Mouse (Mus musculus): ENCODE data around the gene Itga11. TPM values are rescaled to one million over a fixed set of nuclear protein-coding genes. Genes with fewer than 3 reads are reported as not detected.
"Not testable (repeated sequence)": the region's sequence is repeated elsewhere in the genome, so short reads cannot be mapped to it uniquely, and the experiment has no call there.

Itga11 gene
- polyA plus RNA-seq, 1 experiment from 2014 or later, result 3.4 TPM

DNA sequence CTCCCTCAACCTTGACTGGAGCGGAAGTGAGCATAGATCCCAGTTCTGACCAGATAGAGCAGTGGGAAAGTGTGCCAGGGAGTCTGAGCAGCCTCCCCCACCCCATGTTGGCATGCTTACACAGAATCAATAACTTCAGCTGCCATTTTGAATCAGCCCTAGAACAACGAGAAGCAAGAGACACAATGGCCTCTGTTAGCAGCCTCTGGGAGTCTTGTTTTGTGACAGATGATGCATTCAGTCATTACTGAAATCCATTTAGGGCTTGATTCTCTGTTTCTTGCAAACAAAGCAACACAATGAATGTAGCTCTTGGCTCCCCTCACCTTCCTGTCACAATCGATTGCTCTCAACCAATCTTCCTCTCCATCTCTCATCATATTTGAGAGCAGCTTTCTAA lies 19.6 kb upstream of the Itga11 start:
- Histone ChIP-seq H3K27ac (no peak overlapping the region), H3K4me1 (peaks cover 6% of the 10 kb centered on the region; the same call in 1 of the 2 replicates), H3K4me3 (no peak overlapping the region), H3K9ac (no peak overlapping the region), H3K36me3 (no peaks in the 10 kb centered on the region), H3K4me2 (no peak overlapping the region), H3K27me3 (no peaks in the 10 kb centered on the region), H3K9me3 (no peaks in the 10 kb centered on the region)
- ATAC-seq (ENCODE audit: insufficient number of reproducible peaks, insufficient read depth, low FRiP score, low TSS enrichment, low read depth), result no peak
- WGBS, result 78% methylated on average over 3 of the region's 3 CpGs

DNA sequence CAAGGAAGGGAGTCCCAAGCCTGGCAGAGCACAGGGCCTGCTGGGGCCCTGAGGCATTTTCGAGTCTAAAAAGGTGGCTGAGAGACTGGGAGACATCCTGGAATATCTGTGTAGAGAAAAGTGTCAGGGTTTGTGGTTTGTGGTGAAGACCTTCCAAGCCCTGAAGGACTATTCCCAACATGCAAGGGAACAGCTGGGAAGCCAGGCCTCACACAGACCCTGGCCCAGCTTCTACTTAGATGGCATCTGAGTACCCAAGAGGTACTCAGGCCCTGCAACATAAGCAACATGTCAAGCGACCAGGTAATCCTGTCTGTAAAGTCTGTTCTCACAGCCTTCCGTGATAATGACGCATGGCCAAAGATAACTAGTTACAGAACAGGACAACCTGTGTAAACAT lies 18.6 kb upstream of the Itga11 start:
- Histone ChIP-seq H3K4me1 (peaks cover 12% of the 10 kb centered on the region), H3K4me3 (no peak overlapping the region), H3K9ac (no peak overlapping the region), H3K27ac (no peak overlapping the region), H3K27me3 (no peaks in the 10 kb centered on the region), H3K4me2 (no peak overlapping the region), H3K9me3 (no peaks in the 10 kb centered on the region), H3K36me3 (no peaks in the 10 kb centered on the region)
- 63% methylated on average over 4 of the region's 4 CpGs for WGBS
- no peak for ATAC-seq (ENCODE audit: insufficient number of reproducible peaks, insufficient read depth, low FRiP score, low TSS enrichment, low read depth)

DNA sequence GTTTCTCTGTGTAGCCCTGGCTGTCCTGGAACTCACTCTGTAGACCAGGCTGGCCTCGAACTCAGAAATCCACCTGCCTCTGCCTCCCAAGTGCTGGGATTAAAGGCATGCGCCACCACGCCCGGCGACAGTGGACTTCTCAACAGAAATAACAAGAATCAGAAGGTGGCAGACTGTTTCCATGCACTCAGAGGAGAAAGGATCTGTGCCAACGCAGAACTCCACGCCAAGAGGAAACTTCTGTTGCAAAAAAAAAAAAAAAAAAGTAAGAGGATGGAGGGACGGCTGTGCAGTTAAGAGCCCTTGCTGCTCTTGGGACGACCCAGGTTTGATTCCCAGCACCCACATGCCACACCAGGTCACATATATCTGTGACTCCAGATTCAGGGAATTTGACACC lies 16.7 kb upstream of the Itga11 start:
- ATAC-seq (ENCODE audit: insufficient number of reproducible peaks, insufficient read depth, low FRiP score, low TSS enrichment, low read depth); H3K36me3 ChIP-seq; H3K27ac ChIP-seq; H3K4me2 ChIP-seq; H3K27me3 ChIP-seq; H3K4me3 ChIP-seq; H3K9ac ChIP-seq; H3K9me3 ChIP-seq: not testable (repeated sequence)
- H3K4me1 ChIP-seq, result peaks cover 12% of the 10 kb centered on the region
- WGBS, result 94% methylated on average over 9 of the region's 9 CpGs

DNA sequence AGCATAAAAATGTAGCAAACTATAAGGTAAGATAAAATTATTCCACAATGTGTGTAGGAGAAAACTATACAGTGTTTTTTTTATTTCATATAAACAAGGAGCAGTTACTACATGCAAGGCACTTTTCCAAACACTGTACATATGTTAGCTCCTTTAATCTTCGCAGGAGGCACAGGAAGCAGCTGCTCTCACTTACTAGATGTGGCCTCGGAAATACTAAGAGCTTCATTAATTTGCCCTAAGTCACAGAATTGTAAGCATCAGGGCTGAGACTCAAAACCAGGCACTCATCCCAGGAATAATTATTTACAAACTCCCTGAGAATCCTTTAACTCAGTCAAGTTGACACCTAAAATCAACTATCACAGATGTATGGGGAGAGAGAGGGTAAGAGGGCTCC lies 14.2 kb upstream of the Itga11 start:
- Histone ChIP-seq H3K36me3 (no peaks in the 10 kb centered on the region), H3K4me2 (no peak overlapping the region), H3K27me3 (no peaks in the 10 kb centered on the region; the same call in 1 of the 2 replicates), H3K9me3 (no peaks in the 10 kb centered on the region), H3K4me3 (no peak overlapping the region), H3K9ac (no peak overlapping the region), H3K4me1 (peaks cover 12% of the 10 kb centered on the region), H3K27ac (peak overlapping the region; percentile 16; the same call in 1 of the 2 replicates)
- 21% methylated on average over 2 of the region's 2 CpGs for WGBS
- ATAC-seq (ENCODE audit: insufficient number of reproducible peaks, insufficient read depth, low FRiP score, low TSS enrichment, low read depth), result no peak

DNA sequence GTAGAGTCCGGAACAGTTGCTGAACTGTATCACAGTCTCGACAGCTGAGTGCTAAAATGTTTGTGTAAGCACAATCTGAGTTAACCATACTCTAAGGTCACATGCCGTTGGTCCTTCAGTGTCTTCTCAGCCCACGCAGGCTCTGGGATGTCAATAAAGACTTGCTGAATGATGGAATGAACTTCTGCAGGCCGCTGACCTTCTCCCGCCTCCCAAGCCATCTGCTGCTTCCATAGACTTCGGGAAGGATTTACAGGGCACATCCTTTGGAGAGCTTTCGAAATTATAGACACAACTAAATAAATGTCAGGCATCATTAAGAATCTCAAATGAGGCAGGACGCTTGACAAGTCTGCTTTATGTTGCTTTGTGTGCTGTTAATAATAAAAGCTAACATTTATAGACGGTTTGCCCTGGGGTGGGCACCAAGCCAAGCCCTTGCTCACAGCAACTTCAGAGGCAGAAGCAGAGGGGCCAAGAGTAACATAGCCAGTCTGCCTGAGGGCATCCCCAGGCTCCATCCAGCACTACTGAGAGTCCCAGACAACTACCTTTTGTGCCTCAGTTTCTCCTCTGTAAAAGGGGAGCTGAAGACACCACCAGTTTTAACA lies 13.4 kb upstream of the Itga11 start:
- H3K4me1 ChIP-seq, result peaks cover 12% of the 10 kb centered on the region

DNA sequence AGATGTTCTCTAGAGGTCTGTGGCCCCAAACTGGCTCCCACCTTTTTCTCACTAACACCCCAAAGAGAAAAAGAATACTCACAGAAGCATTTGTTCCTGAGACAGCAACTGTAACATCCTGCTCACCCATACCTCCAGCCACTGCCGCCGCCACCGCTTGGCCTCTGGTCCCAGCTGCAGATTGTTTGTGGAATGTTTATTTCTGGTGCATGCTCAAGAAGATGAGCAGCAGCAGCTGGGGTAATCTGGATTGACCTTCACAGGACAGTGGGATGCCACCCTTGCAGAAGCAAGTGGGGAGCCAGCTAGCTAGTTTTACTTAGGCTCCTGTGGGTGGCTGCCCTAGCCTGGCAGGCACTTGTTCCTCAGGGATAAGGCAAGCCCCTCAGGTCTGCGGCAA lies 11.7 kb upstream of the Itga11 start:
- Histone ChIP-seq H3K4me1 (peaks cover 12% of the 10 kb centered on the region), H3K27ac (no peak overlapping the region), H3K9me3 (no peaks in the 10 kb centered on the region), H3K4me2 (no peak overlapping the region), H3K27me3 (no peaks in the 10 kb centered on the region; the same call in 1 of the 2 replicates), H3K36me3 (no peaks in the 10 kb centered on the region), H3K4me3 (no peak overlapping the region), H3K9ac (no peak overlapping the region)
- WGBS, result 76% methylated on average over 4 of the region's 4 CpGs
- ATAC-seq (ENCODE audit: insufficient number of reproducible peaks, insufficient read depth, low FRiP score, low TSS enrichment, low read depth), result no peak

More for the DNA sequence above, 13.4 kb upstream of the Itga11 start:
- H3K4me2 ChIP-seq, result no peak overlapping the region
- H3K4me3 ChIP-seq, result no peak overlapping the region
- ATAC-seq (ENCODE audit: insufficient number of reproducible peaks, insufficient read depth, low FRiP score, low TSS enrichment, low read depth), result no peak
- H3K27ac ChIP-seq, result peak overlapping the region; percentile 16; the same call in 1 of the 2 replicates
- H3K36me3 ChIP-seq, result no peaks in the 10 kb centered on the region
- no peaks in the 10 kb centered on the region; the same call in 1 of the 2 replicates for H3K27me3 ChIP-seq
- no peaks in the 10 kb centered on the region for H3K9me3 ChIP-seq
- no peak overlapping the region for H3K9ac ChIP-seq
- 47% methylated on average over 10 of the region's 10 CpGs for WGBS

DNA sequence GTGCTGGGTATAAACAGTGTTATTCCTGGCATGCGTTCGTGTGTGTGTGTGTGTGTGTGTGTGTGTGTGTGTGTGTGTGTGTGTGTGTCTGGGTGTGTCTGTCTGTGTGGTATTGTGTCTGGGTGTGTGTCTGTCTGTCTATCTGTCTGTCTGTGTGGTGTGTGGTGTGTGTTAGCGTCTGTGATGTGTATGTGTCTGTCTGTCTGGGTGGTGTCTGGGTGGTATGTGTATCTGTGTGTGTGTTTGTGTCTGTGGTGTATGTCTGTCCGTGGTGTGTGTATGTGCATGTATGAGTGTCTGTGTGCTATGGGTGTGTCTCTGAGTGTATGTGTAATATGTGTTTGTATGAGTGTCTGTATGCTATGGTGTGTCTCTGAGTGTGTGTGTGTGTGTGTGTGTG lies 9.1 kb upstream of the Itga11 start:
- H3K9me3 ChIP-seq, result no peaks in the 10 kb centered on the region
- no peak overlapping the region for H3K4me2 ChIP-seq
- H3K36me3 ChIP-seq, result no peaks in the 10 kb centered on the region
- no peak overlapping the region for H3K9ac ChIP-seq
- WGBS, result 70% methylated on average over 4 of the region's 4 CpGs
- no peak overlapping the region for H3K27ac ChIP-seq
- peaks cover 10% of the 10 kb centered on the region for H3K4me1 ChIP-seq
- H3K4me3 ChIP-seq, result no peak overlapping the region
- ATAC-seq (ENCODE audit: insufficient number of reproducible peaks, insufficient read depth, low FRiP score, low TSS enrichment, low read depth), result peak; percentile 76
- H3K27me3 ChIP-seq, result no peaks in the 10 kb centered on the region; the same call in 1 of the 2 replicates

DNA sequence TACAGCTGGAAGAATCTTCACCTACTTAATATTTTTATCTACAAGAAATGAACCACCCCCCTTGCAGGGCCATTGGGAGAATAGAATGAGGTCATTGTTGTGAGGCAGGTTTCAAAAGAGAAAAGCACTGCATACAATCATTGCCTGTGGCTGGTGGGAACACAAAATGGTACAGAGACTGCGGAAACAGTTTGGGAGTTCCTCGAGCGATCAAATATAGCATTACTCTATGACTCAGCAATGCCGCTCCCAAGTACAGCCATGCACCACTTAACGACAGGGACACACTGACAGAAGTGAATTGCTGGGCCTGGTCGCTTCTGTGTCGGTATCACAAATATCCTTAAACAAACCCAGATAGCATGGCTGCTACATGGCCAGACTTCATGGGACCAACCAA lies 4.4 kb upstream of the Itga11 start:
- H3K4me2 ChIP-seq, result no peak overlapping the region
- H3K36me3 ChIP-seq, result no peaks in the 10 kb centered on the region
- no peaks in the 10 kb centered on the region for H3K9me3 ChIP-seq
- no peak overlapping the region for H3K9ac ChIP-seq
- no peak overlapping the region for H3K4me3 ChIP-seq
- H3K27ac ChIP-seq, result no peak overlapping the region
- no peak for ATAC-seq (ENCODE audit: insufficient number of reproducible peaks, insufficient read depth, low FRiP score, low TSS enrichment, low read depth)
- WGBS, result 77% methylated on average over 7 of the region's 7 CpGs
- peaks cover 10% of the 10 kb centered on the region for H3K4me1 ChIP-seq
- H3K27me3 ChIP-seq, result peaks cover 20% of the 10 kb centered on the region

DNA sequence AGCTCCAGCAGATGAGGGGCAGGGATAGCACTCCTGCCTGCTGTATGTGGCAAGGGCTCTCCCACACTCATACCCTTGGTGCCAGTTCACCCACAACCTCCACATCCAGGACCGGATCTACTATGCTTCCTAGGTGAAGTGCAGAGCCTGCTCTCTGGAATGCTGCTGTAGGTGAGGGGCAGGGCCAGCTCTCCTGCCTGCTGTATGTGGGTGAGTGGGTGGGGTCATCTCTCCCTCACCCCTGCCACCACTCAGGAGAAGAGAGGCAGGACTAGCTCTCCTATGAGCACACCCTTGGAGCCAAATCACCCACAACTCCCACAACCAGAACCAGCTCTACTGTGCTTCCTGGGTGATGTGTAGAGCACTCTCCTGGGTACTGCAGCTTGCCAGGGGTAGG lies 2.5 kb upstream of the Itga11 start:
- no peak overlapping the region for H3K9ac ChIP-seq
- ATAC-seq (ENCODE audit: insufficient number of reproducible peaks, insufficient read depth, low FRiP score, low TSS enrichment, low read depth), result no peak
- 92% methylated on average over 1 of the region's 1 CpGs for WGBS
- H3K4me1 ChIP-seq, result peaks cover 25% of the 10 kb centered on the region
- no peak overlapping the region for H3K4me3 ChIP-seq
- no peaks in the 10 kb centered on the region for H3K9me3 ChIP-seq
- no peaks in the 10 kb centered on the region for H3K36me3 ChIP-seq
- H3K27ac ChIP-seq, result no peak overlapping the region
- peaks cover 35% of the 10 kb centered on the region for H3K27me3 ChIP-seq
- H3K4me2 ChIP-seq, result no peak overlapping the region

DNA sequence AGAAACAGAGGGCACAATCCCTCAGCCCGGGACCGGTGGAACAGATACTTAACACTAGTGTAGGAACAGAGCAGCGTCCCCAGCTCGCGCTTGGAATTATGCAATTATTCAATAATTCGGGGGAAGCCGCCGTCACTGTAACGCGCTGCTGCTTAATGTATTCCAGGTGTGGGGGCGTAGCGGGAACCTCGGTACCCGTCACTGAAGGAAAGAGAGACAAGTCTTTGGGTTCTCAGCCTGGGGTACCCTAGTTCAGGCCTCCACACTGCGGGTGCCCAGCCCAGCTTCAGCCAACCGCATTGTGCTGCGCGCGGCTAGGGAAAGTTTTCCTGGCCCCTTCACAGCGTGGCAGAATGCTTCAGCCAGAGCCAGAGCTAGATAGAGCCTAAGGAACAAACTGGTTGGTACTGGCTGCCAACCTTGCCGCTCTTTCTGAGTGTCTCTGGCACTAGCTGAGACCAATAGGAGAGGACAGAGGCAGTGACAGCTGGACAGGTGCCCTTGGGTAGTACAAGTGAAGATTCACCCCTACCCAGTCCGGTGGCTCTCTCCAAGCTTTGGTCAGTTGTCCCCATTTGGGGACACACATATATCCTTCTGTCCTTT lies 1.0 kb downstream of the Itga11 start:
- peak overlapping the region; percentile 94 for H3K4me2 ChIP-seq
- no peaks in the 10 kb centered on the region for H3K36me3 ChIP-seq
- H3K27me3 ChIP-seq, result peaks cover 40% of the 10 kb centered on the region
- peaks cover 25% of the 10 kb centered on the region for H3K4me1 ChIP-seq
- H3K9ac ChIP-seq, result peak overlapping the region; percentile 75
- H3K4me3 ChIP-seq, result peak overlapping the region; percentile 55
- no peaks in the 10 kb centered on the region for H3K9me3 ChIP-seq
- ATAC-seq (ENCODE audit: insufficient number of reproducible peaks, insufficient read depth, low FRiP score, low TSS enrichment, low read depth), result 0 out of 2 replicates have a peak, but pooled peaks have one; percentile 29
- WGBS, result 3% methylated on average over 22 of the region's 22 CpGs
- peak overlapping the region; percentile 44 for H3K27ac ChIP-seq

DNA sequence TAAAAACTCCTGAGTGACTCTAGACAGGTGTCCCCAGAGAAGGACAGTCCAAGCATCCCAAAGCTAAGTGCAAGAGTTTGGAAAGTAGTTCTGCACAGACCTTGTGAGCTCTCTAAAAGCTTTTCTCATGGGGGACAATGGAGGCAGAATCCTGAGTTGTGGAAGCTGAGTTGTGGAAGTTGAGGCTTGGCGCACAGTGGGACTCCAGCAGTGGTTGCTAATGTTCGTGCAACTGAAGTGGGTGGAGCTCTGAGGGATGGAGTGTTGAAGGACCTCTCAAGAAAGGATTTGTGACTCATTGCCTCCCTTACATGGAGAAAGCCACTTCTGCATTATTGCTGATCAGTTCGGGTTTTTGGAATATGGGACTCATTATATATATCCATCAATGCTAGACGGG lies 1.8 kb downstream of the Itga11 start:
- no peaks in the 10 kb centered on the region for H3K9me3 ChIP-seq
- ATAC-seq (ENCODE audit: insufficient number of reproducible peaks, insufficient read depth, low FRiP score, low TSS enrichment, low read depth), result no peak
- H3K9ac ChIP-seq, result peak overlapping the region; percentile 75; the same call in 1 of the 2 replicates
- WGBS, result 50% methylated on average over 4 of the region's 4 CpGs
- peaks cover 40% of the 10 kb centered on the region for H3K27me3 ChIP-seq
- no peak overlapping the region for H3K27ac ChIP-seq
- H3K4me1 ChIP-seq, result peaks cover 25% of the 10 kb centered on the region
- H3K4me3 ChIP-seq, result peak overlapping the region; percentile 55; the same call in 1 of the 2 replicates
- no peaks in the 10 kb centered on the region for H3K36me3 ChIP-seq
- peak overlapping the region; percentile 94 for H3K4me2 ChIP-seq

DNA sequence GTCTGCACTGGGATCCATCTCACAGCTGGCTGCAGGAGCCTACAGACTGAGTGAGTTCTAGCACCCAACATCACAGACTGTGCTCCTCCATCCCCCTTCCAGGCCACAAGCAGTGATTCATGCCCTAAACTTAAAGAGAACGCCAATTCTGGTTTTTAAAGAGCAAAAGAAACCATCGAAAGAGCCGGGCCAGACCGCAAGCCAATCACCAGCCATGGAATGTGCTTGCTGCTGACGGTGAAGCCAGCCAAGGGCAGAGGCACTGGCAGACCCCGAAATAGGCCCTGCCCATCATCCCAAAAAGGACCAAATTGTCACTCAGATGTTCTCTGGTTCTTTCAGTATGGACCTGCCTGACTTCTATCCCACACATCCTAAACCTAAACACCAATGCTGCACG lies 6.7 kb downstream of the Itga11 start:
- no peak overlapping the region for H3K9ac ChIP-seq
- no peak overlapping the region for H3K4me3 ChIP-seq
- peaks cover 10% of the 10 kb centered on the region for H3K27me3 ChIP-seq
- H3K27ac ChIP-seq, result no peak overlapping the region
- 77% methylated on average over 7 of the region's 7 CpGs for WGBS
- no peak for ATAC-seq (ENCODE audit: insufficient number of reproducible peaks, insufficient read depth, low FRiP score, low TSS enrichment, low read depth)
- no peaks in the 10 kb centered on the region for H3K9me3 ChIP-seq
- H3K4me1 ChIP-seq, result peaks cover 7% of the 10 kb centered on the region; the same call in 1 of the 2 replicates
- no peaks in the 10 kb centered on the region for H3K36me3 ChIP-seq
- H3K4me2 ChIP-seq, result no peak overlapping the region
